Mouse (Mus musculus) frontal cortex, postnatal 14 days (tissue): ENCODE data around the gene Lpin3.

Experiments used
- DNase-seq, 2 experiments: peaks; one replicate each; pipeline ENCODE4 v3.0.0; 2022; ENCODE audit warnings: low spot score in 2 of 2

Lpin3 gene

GRCm38 (mm10) chr2:160933890-160934289, 53.4 kb downstream of the Lpin3 start:
- DNase-seq = no peak

- no peak for DNase-seq
Observed at GRCm38 (mm10) chr2:160934451-160934850, 54.0 kb downstream of the Lpin3 start.

- DNase-seq = no peak
Observed at GRCm38 (mm10) chr2:160940930-160941709, 60.6 kb downstream of the Lpin3 start.

GRCm38 (mm10) chr2:160942443-160942842, 62.0 kb downstream of the Lpin3 start:
- DNase-seq = no peak

- DNase-seq = no peak
Observed at GRCm38 (mm10) chr2:160951595-160951994, 71.1 kb downstream of the Lpin3 start.

- no peak for DNase-seq
Observed at GRCm38 (mm10) chr2:160953131-160953873, 72.8 kb downstream of the Lpin3 start.

- no peak for DNase-seq
Observed at GRCm38 (mm10) chr2:160954541-160954940, 74.1 kb downstream of the Lpin3 start.

GRCm38 (mm10) chr2:160955331-160955730, 74.9 kb downstream of the Lpin3 start:
- no peak for DNase-seq
